Mouse (Mus musculus): ENCODE results near the gene Nrp1. TPM values are rescaled to one million over a fixed set of nuclear protein-coding genes. Genes with fewer than 3 reads are reported as not detected.
A peak's percentile ranks its signal among the peaks of the same experiment; 100 is the strongest.

Gene Nrp1
- polyA plus RNA-seq, 1 experiment from 2014 or later: 144 TPM

DNA sequence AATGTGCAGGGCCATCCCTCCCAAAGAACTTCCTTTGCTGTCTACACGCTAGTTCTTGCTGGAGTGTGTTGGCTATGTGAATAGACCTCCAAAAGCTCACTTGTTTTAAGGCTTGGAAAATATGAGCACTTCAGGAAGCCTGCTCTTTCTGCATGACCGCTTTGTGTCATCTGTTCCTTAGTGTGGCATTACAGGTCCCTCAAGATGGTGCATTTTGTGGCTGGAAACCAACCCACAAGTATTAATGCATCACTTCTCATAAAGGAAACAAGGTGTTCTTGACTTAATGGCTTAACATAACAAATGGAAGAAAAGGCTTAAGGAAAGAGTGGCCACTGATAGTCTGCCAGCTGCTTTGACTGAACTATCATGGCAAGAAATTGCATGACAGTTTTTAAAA is 5.6 kb upstream of the Nrp1 start:
- H3K9ac ChIP-seq (ENCODE audit: low read length): no peak overlapping the region
- no peaks in the 10 kb centered on the region for H3K36me3 ChIP-seq (ENCODE audit: control insufficient read depth, insufficient read depth, low read length)
- WGBS: 80% methylated on average over 2 of the region's 2 CpGs
- ATAC-seq (ENCODE audit: low read depth): no peak
- H3K4me1 ChIP-seq (replicated peaks; ENCODE audit: control insufficient read depth, insufficient read depth, low read length): peaks cover 11% of the 10 kb centered on the region
- H3K9me3 ChIP-seq (ENCODE audit: control insufficient read depth, low read length): no peaks in the 10 kb centered on the region
- H3K27ac ChIP-seq (ENCODE audit: low read length): no peak overlapping the region
- no peak overlapping the region for H3K4me3 ChIP-seq (ENCODE audit: low read length)
- no peaks in the 10 kb centered on the region for H3K27me3 ChIP-seq (ENCODE audit: control insufficient read depth, insufficient read depth, low read depth, low read length)
- H3K4me2 ChIP-seq (ENCODE audit: low read depth, low read length): no peak overlapping the region

DNA sequence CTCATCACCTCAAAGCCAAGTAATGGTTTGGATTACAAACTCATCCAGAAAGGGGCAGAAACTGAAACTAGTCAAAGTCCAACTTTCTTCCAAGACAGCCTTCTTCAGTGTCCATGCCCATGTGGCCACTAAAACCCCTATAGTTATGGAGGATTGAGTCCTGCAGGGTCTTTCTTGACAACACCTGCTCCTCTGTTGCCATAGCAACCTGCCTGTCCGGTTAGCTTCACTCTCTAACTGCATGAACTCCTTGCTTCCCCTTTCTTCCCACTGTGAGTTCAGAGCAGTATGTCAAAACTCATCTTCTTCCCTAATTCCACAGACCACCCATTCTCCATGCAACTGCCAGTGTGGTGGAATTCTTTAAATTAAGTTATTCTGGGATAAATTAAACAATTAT is 4.4 kb upstream of the Nrp1 start:
- Histone ChIP-seq H3K4me1 (replicated peaks; ENCODE audit: control insufficient read depth, insufficient read depth, low read length) (peaks cover 12% of the 10 kb centered on the region), H3K27me3 (ENCODE audit: control insufficient read depth, insufficient read depth, low read depth, low read length) (no peaks in the 10 kb centered on the region), H3K4me2 (ENCODE audit: low read depth, low read length) (no peak overlapping the region), H3K36me3 (ENCODE audit: control insufficient read depth, insufficient read depth, low read length) (no peaks in the 10 kb centered on the region), H3K4me3 (ENCODE audit: low read length) (no peak overlapping the region), H3K27ac (ENCODE audit: low read length) (no peak overlapping the region), H3K9ac (ENCODE audit: low read length) (no peak overlapping the region), H3K9me3 (ENCODE audit: control insufficient read depth, low read length) (no peaks in the 10 kb centered on the region)
- ATAC-seq (ENCODE audit: low read depth): no peak
- WGBS: 19% methylated on average over 1 of the region's 1 CpGs

DNA sequence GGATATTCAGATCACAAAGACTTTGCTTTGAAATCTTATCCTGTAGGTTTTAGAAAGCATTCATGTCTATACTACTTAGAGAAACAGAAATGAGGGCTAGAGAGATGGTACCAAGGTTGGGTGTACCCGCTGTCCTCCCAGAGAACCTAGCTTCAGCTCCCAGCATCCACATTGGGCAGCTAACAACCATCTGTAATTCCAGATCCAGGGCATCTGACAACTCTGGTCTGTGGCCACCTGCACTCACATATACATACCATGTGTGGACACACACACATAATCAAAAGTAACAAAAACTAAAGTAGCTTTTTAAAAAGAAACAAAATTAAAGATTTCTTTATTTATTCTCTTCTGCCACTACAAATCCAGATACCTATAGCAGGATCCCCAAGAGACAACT is 3.3 kb upstream of the Nrp1 start:
- no peak overlapping the region for H3K9ac ChIP-seq (ENCODE audit: low read length)
- H3K27me3 ChIP-seq (ENCODE audit: control insufficient read depth, insufficient read depth, low read depth, low read length): no peaks in the 10 kb centered on the region
- ATAC-seq (ENCODE audit: low read depth): no peak
- peaks cover 12% of the 10 kb centered on the region for H3K4me1 ChIP-seq (replicated peaks; ENCODE audit: control insufficient read depth, insufficient read depth, low read length)
- H3K27ac ChIP-seq (ENCODE audit: low read length): no peak overlapping the region
- no peaks in the 10 kb centered on the region for H3K9me3 ChIP-seq (ENCODE audit: control insufficient read depth, low read length)
- H3K4me2 ChIP-seq (ENCODE audit: low read depth, low read length): no peak overlapping the region
- no peak overlapping the region for H3K4me3 ChIP-seq (ENCODE audit: low read length)
- WGBS: 91% methylated on average over 1 of the region's 1 CpGs
- no peaks in the 10 kb centered on the region for H3K36me3 ChIP-seq (ENCODE audit: control insufficient read depth, insufficient read depth, low read length)

DNA sequence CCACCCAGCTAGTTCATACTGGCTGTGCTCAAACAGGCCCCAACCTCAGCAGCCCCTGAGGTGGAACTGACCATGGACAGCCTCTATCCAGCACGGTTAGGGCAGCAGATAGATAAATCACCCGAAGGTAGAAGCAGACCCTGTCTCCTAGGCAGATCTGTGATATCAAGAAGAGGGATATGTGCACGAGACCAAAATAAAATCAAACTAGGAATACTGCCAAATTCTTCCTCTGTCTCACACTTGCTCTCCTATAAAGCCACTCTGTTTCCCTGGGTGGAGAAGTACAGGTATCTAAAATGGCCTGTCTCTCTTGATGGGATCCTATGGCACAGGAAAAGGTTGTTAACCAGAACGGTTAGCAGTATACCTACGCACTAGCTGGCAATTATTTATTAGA is 2.2 kb upstream of the Nrp1 start:
- H3K9me3 ChIP-seq (ENCODE audit: control insufficient read depth, low read length): no peaks in the 10 kb centered on the region
- 61% methylated on average over 5 of the region's 5 CpGs for WGBS
- H3K4me2 ChIP-seq (ENCODE audit: low read depth, low read length): peak overlapping the region; percentile 99
- H3K4me3 ChIP-seq (ENCODE audit: low read length): no peak overlapping the region
- ATAC-seq (ENCODE audit: low read depth): no peak
- peaks cover 17% of the 10 kb centered on the region for H3K4me1 ChIP-seq (replicated peaks; ENCODE audit: control insufficient read depth, insufficient read depth, low read length)
- H3K27ac ChIP-seq (ENCODE audit: low read length): peak overlapping the region; percentile 99
- H3K36me3 ChIP-seq (ENCODE audit: control insufficient read depth, insufficient read depth, low read length): no peaks in the 10 kb centered on the region
- H3K9ac ChIP-seq (ENCODE audit: low read length): peak overlapping the region; percentile 94; the same call in 1 of the 2 replicates
- H3K27me3 ChIP-seq (ENCODE audit: control insufficient read depth, insufficient read depth, low read depth, low read length): no peaks in the 10 kb centered on the region

DNA sequence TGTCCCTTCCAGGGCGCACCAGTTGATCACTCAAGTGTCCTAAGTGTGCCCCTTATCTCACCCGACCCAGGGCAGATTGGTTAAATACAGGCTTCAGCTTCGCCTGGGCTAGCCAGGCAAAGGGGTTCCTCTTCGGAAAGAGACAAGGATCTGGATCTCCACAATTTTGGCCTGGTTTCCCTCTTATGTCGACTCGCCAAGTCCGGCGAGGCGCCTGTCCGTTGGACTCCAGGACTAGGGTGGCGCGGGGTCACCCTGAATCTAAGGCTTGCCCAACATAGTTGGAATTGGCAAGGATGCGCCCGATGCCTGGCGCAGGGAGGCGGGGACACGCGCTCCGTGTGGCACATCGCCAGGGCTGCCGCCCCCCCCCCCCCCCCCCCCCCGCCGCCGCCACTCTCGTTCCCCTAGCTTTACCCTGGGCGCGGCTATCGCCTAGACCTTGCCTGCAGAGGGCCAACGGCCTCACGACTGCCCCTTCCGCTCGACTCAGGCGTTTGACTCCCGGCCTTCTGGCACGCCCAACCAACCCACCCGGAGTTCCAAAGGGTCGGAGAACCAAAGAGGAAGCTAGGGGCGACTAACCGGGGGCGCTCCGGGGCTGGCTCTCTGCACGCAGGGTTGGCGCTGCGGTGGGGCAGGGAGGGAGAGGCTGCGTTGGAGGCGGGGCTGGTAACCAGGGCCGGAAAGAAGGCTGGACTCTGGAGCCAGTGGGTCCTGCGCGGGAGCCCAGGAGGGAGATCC is 1.4 kb upstream of the Nrp1 start:
- under 1% methylated on average over 41 of the region's 49 CpGs for WGBS
- peak overlapping the region; percentile 96 for H3K4me3 ChIP-seq (ENCODE audit: low read length)
- H3K4me2 ChIP-seq (ENCODE audit: low read depth, low read length): peak overlapping the region; percentile 99
- peaks cover 22% of the 10 kb centered on the region for H3K4me1 ChIP-seq (replicated peaks; ENCODE audit: control insufficient read depth, insufficient read depth, low read length)
- peak overlapping the region; percentile 94 for H3K9ac ChIP-seq (ENCODE audit: low read length)
- H3K27ac ChIP-seq (ENCODE audit: low read length): peak overlapping the region; percentile 99
- H3K27me3 ChIP-seq (ENCODE audit: control insufficient read depth, insufficient read depth, low read depth, low read length): no peaks in the 10 kb centered on the region
- H3K9me3 ChIP-seq (ENCODE audit: control insufficient read depth, low read length): no peaks in the 10 kb centered on the region
- ATAC-seq (ENCODE audit: low read depth): peak; percentile 86
- no peaks in the 10 kb centered on the region for H3K36me3 ChIP-seq (ENCODE audit: control insufficient read depth, insufficient read depth, low read length)

DNA sequence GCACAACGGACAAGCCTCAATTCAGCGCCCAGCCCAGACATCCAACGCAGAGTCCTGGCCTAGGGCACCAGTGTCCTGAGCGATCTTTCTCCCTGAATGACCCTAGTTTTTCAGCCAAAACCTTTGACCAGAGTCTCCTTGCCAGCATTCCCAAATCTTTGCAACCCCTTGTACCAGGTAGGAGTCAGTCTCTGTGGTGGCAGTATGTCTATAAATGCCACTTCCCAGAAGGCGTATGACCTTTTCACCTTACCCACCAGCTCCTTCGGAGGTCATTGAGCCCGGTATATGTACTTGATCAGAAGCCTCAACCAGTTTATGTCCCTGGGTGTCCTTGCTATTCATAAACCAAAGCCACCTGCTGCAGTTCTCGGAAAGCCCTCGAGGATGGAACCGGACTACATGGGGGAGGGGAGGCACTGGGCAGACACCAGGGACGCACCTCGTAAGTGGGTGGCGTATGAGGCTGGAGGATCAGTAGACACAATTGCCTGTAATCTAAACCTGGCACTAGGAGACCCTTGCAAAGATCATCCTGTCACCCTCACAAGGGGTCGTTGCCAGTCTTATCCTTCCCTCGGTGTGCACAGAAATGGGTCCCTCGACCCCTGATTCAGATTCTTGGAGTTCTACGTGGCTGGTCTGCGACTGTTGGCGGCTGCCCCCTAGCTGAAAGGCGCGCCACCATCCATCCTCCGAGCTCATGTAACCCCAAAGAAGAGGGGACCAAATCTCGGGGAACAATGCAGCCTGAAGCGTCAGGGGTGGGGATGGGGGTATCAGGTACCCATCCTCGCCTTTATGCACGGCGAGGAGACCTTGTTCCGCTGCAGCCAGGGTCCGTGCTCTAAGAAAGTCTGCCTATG is 631 bp upstream of the Nrp1 start:
- ATAC-seq (ENCODE audit: low read depth): peak; percentile 49
- H3K4me3 ChIP-seq (ENCODE audit: low read length): peak overlapping the region; percentile 96
- no peaks in the 10 kb centered on the region for H3K9me3 ChIP-seq (ENCODE audit: control insufficient read depth, low read length)
- under 1% methylated on average over 29 of the region's 29 CpGs for WGBS
- H3K36me3 ChIP-seq (ENCODE audit: control insufficient read depth, insufficient read depth, low read length): no peaks in the 10 kb centered on the region
- H3K9ac ChIP-seq (ENCODE audit: low read length): peak overlapping the region; percentile 94
- H3K4me1 ChIP-seq (replicated peaks; ENCODE audit: control insufficient read depth, insufficient read depth, low read length): peaks cover 29% of the 10 kb centered on the region
- no peaks in the 10 kb centered on the region for H3K27me3 ChIP-seq (ENCODE audit: control insufficient read depth, insufficient read depth, low read depth, low read length)
- H3K4me2 ChIP-seq (ENCODE audit: low read depth, low read length): peak overlapping the region; percentile 99
- peak overlapping the region; percentile 99 for H3K27ac ChIP-seq (ENCODE audit: low read length)

DNA sequence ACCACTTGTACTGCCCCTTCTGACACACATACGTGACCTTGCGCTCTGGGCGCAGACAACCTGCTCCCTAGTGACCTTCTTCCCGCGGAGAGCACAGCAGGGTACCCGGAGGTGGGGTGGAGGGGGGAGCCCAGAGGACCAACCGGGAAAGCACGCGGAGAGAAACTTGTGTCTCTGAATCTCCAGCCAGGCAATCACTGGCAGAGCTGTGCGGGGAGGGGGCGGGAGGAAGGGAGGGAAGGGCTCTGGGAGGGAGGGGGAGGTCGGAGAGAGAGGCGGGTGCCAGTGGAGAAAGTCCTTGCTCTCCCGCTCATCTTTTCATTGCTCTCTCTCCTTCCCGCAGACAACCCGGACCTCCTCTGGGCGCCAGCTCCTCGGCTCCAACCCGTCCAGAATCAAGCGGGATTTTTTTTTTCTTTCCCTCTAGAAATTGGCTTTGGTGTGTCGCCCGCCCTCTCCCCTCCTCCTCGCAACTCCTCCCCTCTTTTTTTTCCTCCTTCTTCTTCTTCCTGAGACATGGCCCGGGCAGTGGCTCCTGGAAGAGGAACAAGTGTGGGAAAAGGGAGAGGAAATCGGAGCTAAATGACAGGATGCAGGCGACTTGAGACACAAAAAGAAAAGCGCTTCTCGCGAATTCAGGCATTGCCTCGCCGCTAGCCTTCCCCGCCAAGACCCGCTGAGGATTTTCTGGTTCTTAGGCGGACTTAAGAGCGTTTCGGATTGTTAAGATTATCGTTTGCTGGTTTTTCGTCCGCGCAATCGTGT is 534 bp downstream of the Nrp1 start:
- H3K36me3 ChIP-seq (ENCODE audit: control insufficient read depth, insufficient read depth, low read length): no peaks in the 10 kb centered on the region
- peak overlapping the region; percentile 99 for H3K27ac ChIP-seq (ENCODE audit: low read length)
- peak overlapping the region; percentile 94 for H3K9ac ChIP-seq (ENCODE audit: low read length)
- no peaks in the 10 kb centered on the region for H3K27me3 ChIP-seq (ENCODE audit: control insufficient read depth, insufficient read depth, low read depth, low read length)
- peaks cover 39% of the 10 kb centered on the region for H3K4me1 ChIP-seq (replicated peaks; ENCODE audit: control insufficient read depth, insufficient read depth, low read length)
- H3K4me2 ChIP-seq (ENCODE audit: low read depth, low read length): peak overlapping the region; percentile 99
- WGBS: under 1% methylated on average over 40 of the region's 41 CpGs
- peak overlapping the region; percentile 96 for H3K4me3 ChIP-seq (ENCODE audit: low read length)
- peak; percentile 46 for ATAC-seq (ENCODE audit: low read depth)
- H3K9me3 ChIP-seq (ENCODE audit: control insufficient read depth, low read length): no peaks in the 10 kb centered on the region

DNA sequence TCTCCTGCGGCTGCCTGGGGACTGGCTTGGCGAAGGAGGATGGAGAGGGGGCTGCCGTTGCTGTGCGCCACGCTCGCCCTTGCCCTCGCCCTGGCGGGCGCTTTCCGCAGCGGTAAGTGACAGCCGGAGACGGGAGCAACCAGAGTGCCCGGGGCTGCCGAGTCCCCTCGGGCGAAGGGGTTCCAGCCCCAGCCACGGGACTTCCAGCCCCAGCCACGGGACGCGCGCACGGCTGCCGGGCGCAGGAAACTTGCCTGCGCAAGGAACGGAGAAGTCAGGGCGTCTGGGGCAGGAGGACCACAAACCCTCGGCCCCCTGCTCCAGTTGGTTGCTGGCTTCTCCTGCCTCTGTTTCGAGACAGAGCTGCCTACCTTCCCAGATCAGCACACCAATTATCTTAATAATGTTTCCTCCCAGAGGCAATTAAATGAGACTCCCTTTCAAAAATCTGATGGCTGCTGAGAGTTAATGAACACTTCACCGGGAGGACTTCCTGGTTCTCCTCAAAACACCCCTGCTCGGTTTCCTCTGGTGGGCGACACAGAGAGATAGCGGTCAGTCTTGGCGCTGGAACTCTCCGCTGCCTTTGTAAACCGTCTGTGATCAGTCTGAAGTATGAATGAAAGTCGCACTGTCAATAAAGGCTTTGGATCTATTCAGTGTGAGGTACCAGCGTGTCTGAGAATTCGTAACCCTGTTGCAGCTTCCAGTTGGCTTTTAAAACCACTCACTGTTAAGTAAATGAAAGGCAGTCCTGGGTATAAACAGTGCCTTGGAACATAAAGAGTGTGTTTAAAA is 1.3 kb downstream of the Nrp1 start:
- ATAC-seq (ENCODE audit: low read depth): no peak
- peak overlapping the region; percentile 96 for H3K4me3 ChIP-seq (ENCODE audit: low read length)
- WGBS: under 1% methylated on average over 40 of the region's 40 CpGs
- H3K36me3 ChIP-seq (ENCODE audit: control insufficient read depth, insufficient read depth, low read length): 0 out of 2 replicates have a peak, but pooled peaks cover 4% of the 10 kb centered on the region
- H3K27ac ChIP-seq (ENCODE audit: low read length): peak overlapping the region; percentile 99
- peaks cover 45% of the 10 kb centered on the region for H3K4me1 ChIP-seq (replicated peaks; ENCODE audit: control insufficient read depth, insufficient read depth, low read length)
- no peaks in the 10 kb centered on the region for H3K9me3 ChIP-seq (ENCODE audit: control insufficient read depth, low read length)
- H3K9ac ChIP-seq (ENCODE audit: low read length): peak overlapping the region; percentile 94
- no peaks in the 10 kb centered on the region for H3K27me3 ChIP-seq (ENCODE audit: control insufficient read depth, insufficient read depth, low read depth, low read length)
- H3K4me2 ChIP-seq (ENCODE audit: low read depth, low read length): peak overlapping the region; percentile 99
